Mouse (Mus musculus) forebrain, embryonic 15.5 days (tissue): ENCODE measurements at regions not wholly inside any gene's neighbourhood (a gene's known extent, or its start where the extent isn't known, plus 50 kb on each side); places are given as distances from the start of the nearest gene placed in this dataset.

Experiments used
- ATAC-seq: fragments of 200-750 bp; cut with Nextera tagmentation; replicated peaks from 2 replicates; pipeline ENCODE4 v1.8.0; 2017; ENCODE audit warnings: mild to moderate bottlenecking, moderate TSS enrichment, moderate library complexity
- H3K27ac ChIP-seq: fragments of 300-500 bp; sonication (generic); replicated peaks from 2 replicates; pipeline ENCODE4 v1.5.1; 2015; ENCODE audit warnings: mild to moderate bottlenecking, inconsistent platforms
- H3K27me3 ChIP-seq: fragments of 300-500 bp; sonication (generic); 2 replicates; pipeline ENCODE4 v1.6.1; 2015; ENCODE audit warnings: inconsistent platforms
- H3K36me3 ChIP-seq: fragments of 300-500 bp; sonication (generic); 2 replicates; pipeline ENCODE4 v1.6.1; 2015; ENCODE audit warnings: mild to moderate bottlenecking, inconsistent platforms
- H3K4me1 ChIP-seq: fragments of 300-500 bp; sonication (generic); 2 replicates; pipeline ENCODE4 v1.6.1; 2015; ENCODE audit warnings: inconsistent platforms
- H3K4me2 ChIP-seq: fragments of 300-500 bp; sonication (generic); replicated peaks from 2 replicates; pipeline ENCODE4 v1.6.1; 2015; ENCODE audit warnings: mild to moderate bottlenecking, inconsistent platforms
- H3K4me3 ChIP-seq: fragments of 300-500 bp; sonication (generic); 2 replicates; pipeline ENCODE4 v1.5.1; 2015; ENCODE audit warnings: mild to moderate bottlenecking, inconsistent platforms
- H3K9ac ChIP-seq: fragments of 300-500 bp; sonication (generic); replicated peaks from 2 replicates; pipeline ENCODE4 v1.6.1; 2015; ENCODE audit warnings: mild to moderate bottlenecking, inconsistent platforms
- H3K9me3 ChIP-seq: fragments of 300-500 bp; sonication (generic); 2 replicates; pipeline ENCODE4 v1.6.1; 2016; ENCODE audit warnings: inconsistent platforms
- WGBS: fragments of 180-500 bp; shearing (Covaris S2); methylation state at CpG from one replicate; pipeline ENCODE4 v1.1.7; 2015; ENCODE audit warnings: mixed read lengths; 5-methylcytosine and 5-hydroxymethylcytosine counted together

DNA sequence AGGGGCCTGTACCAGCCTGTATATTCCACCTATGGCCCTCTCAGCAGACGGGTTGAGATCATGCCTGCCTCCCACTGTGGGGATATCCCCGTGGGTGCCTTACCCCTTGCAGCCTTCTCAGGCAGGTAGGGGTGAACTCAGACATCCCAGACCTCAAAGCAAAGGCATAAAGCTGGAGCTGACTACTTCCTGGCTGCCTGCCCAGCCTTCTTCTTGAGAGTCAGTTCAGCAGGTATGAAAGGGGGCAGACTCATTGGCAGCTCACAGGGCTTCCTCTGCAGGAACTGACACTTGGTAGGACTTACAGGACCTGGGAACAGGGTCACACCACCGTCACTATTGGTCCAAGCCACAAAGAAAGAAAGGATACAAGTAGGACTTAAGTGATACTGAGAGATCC is 69.9 kb downstream of the Cpn2 start:
- no peak overlapping the region for H3K4me2 ChIP-seq
- no peak overlapping the region for H3K27ac ChIP-seq
- no peaks in the 10 kb centered on the region for H3K9me3 ChIP-seq
- no peaks in the 10 kb centered on the region for H3K27me3 ChIP-seq
- WGBS, result 72% methylated on average over 3 of the region's 3 CpGs
- ATAC-seq, result no peak
- H3K4me3 ChIP-seq, result no peak overlapping the region
- H3K4me1 ChIP-seq, result peaks cover 15% of the 10 kb centered on the region
- no peak overlapping the region for H3K9ac ChIP-seq
- H3K36me3 ChIP-seq, result no peaks in the 10 kb centered on the region

DNA sequence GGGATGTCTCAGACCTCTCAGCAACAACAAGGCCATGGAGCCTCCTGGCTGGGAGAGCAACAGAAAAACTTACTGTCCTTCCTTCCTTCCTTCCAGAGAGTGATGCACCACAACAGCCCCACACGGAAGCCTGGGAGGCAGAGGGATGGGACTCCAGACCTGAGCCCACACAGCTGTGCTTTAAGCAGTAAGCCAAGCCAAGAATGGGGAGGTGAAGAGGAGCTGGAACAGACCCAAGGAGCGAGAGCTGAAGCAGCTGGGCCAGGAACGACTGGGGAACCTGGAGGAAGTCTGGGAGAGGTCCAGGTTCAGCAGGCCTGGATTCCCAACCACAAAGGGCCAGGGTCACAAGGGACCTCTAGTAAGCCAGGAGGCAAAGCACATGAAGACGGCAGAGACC is 67.5 kb downstream of the Cpn2 start:
- no peaks in the 10 kb centered on the region for H3K9me3 ChIP-seq
- H3K27ac ChIP-seq, result no peak overlapping the region
- H3K4me2 ChIP-seq, result no peak overlapping the region
- H3K27me3 ChIP-seq, result 0 out of 2 replicates have a peak, but pooled peaks cover 3% of the 10 kb centered on the region
- no peaks in the 10 kb centered on the region for H3K36me3 ChIP-seq
- H3K4me3 ChIP-seq, result no peak overlapping the region
- 60% methylated on average over 4 of the region's 4 CpGs for WGBS
- ATAC-seq, result no peak
- no peak overlapping the region for H3K9ac ChIP-seq
- H3K4me1 ChIP-seq, result no peaks in the 10 kb centered on the region

GRCm38 (mm10) chr16:30204144-30204543 is 63.2 kb downstream of the Cpn2 start:
- H3K27me3 ChIP-seq, result 0 out of 2 replicates have a peak, but pooled peaks cover 3% of the 10 kb centered on the region
- H3K27ac ChIP-seq, result no peak overlapping the region
- H3K36me3 ChIP-seq, result no peaks in the 10 kb centered on the region
- ATAC-seq, result no peak
- H3K4me2 ChIP-seq, result no peak overlapping the region
- no peak overlapping the region for H3K9ac ChIP-seq
- H3K9me3 ChIP-seq, result no peaks in the 10 kb centered on the region
- 47% methylated on average over 4 of the region's 4 CpGs for WGBS
- peaks cover 11% of the 10 kb centered on the region for H3K4me1 ChIP-seq
- no peak overlapping the region for H3K4me3 ChIP-seq

- no peak overlapping the region for H3K9ac ChIP-seq
- no peak for ATAC-seq
- H3K27me3 ChIP-seq, result 0 out of 2 replicates have a peak, but pooled peaks cover 3% of the 10 kb centered on the region
- H3K4me2 ChIP-seq, result peak overlapping the region; percentile 25; the same call in 1 of the 2 replicates
- H3K4me1 ChIP-seq, result peaks cover 11% of the 10 kb centered on the region
- H3K4me3 ChIP-seq, result no peak overlapping the region
- no peaks in the 10 kb centered on the region for H3K9me3 ChIP-seq
- WGBS, result 6% methylated on average over 8 of the region's 8 CpGs
- H3K27ac ChIP-seq, result no peak overlapping the region
- H3K36me3 ChIP-seq, result no peaks in the 10 kb centered on the region
These were observed 61.9 kb downstream of the Cpn2 start for GRCm38 (mm10) chr16:30205314-30205815.

DNA sequence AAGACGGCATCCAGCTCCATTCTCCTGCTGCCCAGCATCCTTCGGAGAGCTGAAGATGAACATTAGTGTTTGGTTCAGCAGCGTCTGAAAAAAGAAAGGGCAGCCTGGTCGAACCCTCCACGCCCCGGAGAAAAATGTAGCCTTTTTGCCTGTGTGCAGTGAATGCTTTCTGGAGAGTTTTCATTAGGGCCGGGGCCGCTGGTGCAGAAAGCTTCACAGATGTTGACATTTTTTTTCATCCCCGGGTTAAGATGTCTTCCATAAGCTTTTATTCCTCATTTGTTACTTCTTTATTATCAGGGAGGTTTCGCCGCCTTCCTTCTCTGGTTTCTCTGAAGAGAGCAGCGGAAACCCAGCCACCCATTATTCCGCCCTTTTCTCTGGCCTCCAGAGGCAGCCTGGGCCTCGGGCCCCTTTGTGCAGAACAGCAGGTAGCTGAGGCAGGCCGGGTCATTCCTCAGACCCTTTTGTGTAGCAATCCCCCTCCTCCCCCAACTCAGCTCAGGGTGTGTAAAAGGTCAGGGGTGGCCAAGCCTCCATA is 61.4 kb downstream of the Cpn2 start:
- H3K9me3 ChIP-seq, result no peaks in the 10 kb centered on the region
- no peak overlapping the region for H3K4me3 ChIP-seq
- peaks cover 11% of the 10 kb centered on the region for H3K4me1 ChIP-seq
- H3K4me2 ChIP-seq, result peak overlapping the region; percentile 25; the same call in 1 of the 2 replicates
- ATAC-seq, result no peak
- no peaks in the 10 kb centered on the region for H3K36me3 ChIP-seq
- WGBS, result 8% methylated on average over 15 of the region's 15 CpGs
- no peak overlapping the region for H3K27ac ChIP-seq
- 0 out of 2 replicates have a peak, but pooled peaks cover 3% of the 10 kb centered on the region for H3K27me3 ChIP-seq
- H3K9ac ChIP-seq, result no peak overlapping the region
